Mouse (Mus musculus) lung, embryonic 16.5 days (tissue): ENCODE measurements around the gene Tmem200a. TPM values are rescaled to one million over a fixed set of nuclear protein-coding genes. Genes with fewer than 3 reads are reported as not detected.

Source experiments
- ATAC-seq: fragments of 200-750 bp; cut with Nextera tagmentation; 2 replicates; pipeline ENCODE4 v1.8.0; 2017; ENCODE audit warnings: low read depth, mild to moderate bottlenecking, moderate library complexity
- H3K27ac ChIP-seq: fragments of 300-500 bp; sonication (generic); 2 replicates; pipeline ENCODE4 v1.5.1; 2014; ENCODE audit warnings: mild to moderate bottlenecking, control low read depth, low read length
- H3K27me3 ChIP-seq: fragments of 300-500 bp; sonication (generic); 2 replicates; pipeline ENCODE4 v1.6.1; 2014; ENCODE audit warnings: low read depth, low read length, mixed read lengths; ENCODE audit not compliant: control insufficient read depth, insufficient read depth
- H3K36me3 ChIP-seq: fragments of 300-500 bp; sonication (generic); 2 replicates; pipeline ENCODE4 v1.6.1; 2014; ENCODE audit warnings: low read length; ENCODE audit not compliant: control insufficient read depth, insufficient read depth
- H3K4me1 ChIP-seq: fragments of 300-500 bp; sonication (generic); replicated peaks from 2 replicates; pipeline ENCODE4 v1.6.1; 2014; ENCODE audit warnings: low read length, mixed read lengths; ENCODE audit not compliant: control insufficient read depth, insufficient read depth
- H3K4me2 ChIP-seq: fragments of 300-500 bp; sonication (generic); 2 replicates; pipeline ENCODE4 v1.6.1; 2014; ENCODE audit warnings: low read depth, low read length, control low read depth
- H3K4me3 ChIP-seq: fragments of 300-500 bp; sonication (generic); 2 replicates; pipeline ENCODE4 v1.5.1; 2014; ENCODE audit warnings: mild to moderate bottlenecking, low read length, control low read depth
- H3K9ac ChIP-seq: fragments of 300-500 bp; sonication (generic); 2 replicates; pipeline ENCODE4 v1.6.1; 2014; ENCODE audit warnings: low read length, control low read depth
- H3K9me3 ChIP-seq: fragments of 300-500 bp; sonication (generic); 2 replicates; pipeline ENCODE4 v1.6.1; 2016; ENCODE audit warnings: low read length; ENCODE audit not compliant: control insufficient read depth
- WGBS: fragments of 180-500 bp; shearing (Covaris S2); extraction: QIAGEN DNeasy Blood & Tissue Kit; methylation state at CpG from one replicate; pipeline ENCODE4 v1.1.7; 2014; 5-methylcytosine and 5-hydroxymethylcytosine counted together
- polyA plus RNA-seq: library from polyadenylated mRNA; unstranded; fragments of >200 nt; fragmentation: Nextera tagmentation; extraction: Ambion mirVana; gene quantifications from 2 replicates; pipeline ENCODE4 v1.2.1, GENCODE M21; 2015

Gene Tmem200a
- polyA plus RNA-seq, 1 experiment from 2014 or later, result 3.3 TPM

- Histone ChIP-seq H3K4me3 (no peak overlapping the region), H3K27me3 (no peaks in the 10 kb centered on the region), H3K9me3 (no peaks in the 10 kb centered on the region), H3K36me3 (no peaks in the 10 kb centered on the region), H3K27ac (no peak overlapping the region), H3K9ac (no peak overlapping the region), H3K4me2 (no peak overlapping the region), H3K4me1 (no peaks in the 10 kb centered on the region)
- ATAC-seq, result no peak
- 88% methylated on average over 2 of the region's 2 CpGs for WGBS
Measured at GRCm38 (mm10) chr10:26000893-26001292, 78.0 kb downstream of the Tmem200a start.

- H3K4me1 ChIP-seq, result no peaks in the 10 kb centered on the region
- no peak overlapping the region for H3K4me3 ChIP-seq
- H3K4me2 ChIP-seq, result no peak overlapping the region
- 83% methylated on average over 5 of the region's 5 CpGs for WGBS
- no peaks in the 10 kb centered on the region for H3K36me3 ChIP-seq
- H3K27ac ChIP-seq, result no peak overlapping the region
- no peaks in the 10 kb centered on the region for H3K9me3 ChIP-seq
- no peaks in the 10 kb centered on the region for H3K27me3 ChIP-seq
- ATAC-seq, result no peak
- no peak overlapping the region for H3K9ac ChIP-seq
Measured at GRCm38 (mm10) chr10:25999291-25999930, 79.4 kb downstream of the Tmem200a start.

- H3K4me2 ChIP-seq, result no peak overlapping the region
- H3K4me3 ChIP-seq, result no peak overlapping the region
- no peaks in the 10 kb centered on the region for H3K27me3 ChIP-seq
- H3K9me3 ChIP-seq, result no peaks in the 10 kb centered on the region
- no peaks in the 10 kb centered on the region for H3K36me3 ChIP-seq
- WGBS, result 62% methylated on average over 2 of the region's 2 CpGs
- no peak for ATAC-seq
- H3K4me1 ChIP-seq, result no peaks in the 10 kb centered on the region
- no peak overlapping the region for H3K9ac ChIP-seq
- H3K27ac ChIP-seq, result no peak overlapping the region
Measured at GRCm38 (mm10) chr10:25984056-25984455, 94.8 kb downstream of the Tmem200a start.

GRCm38 (mm10) chr10:25982617-25983016 is 96.2 kb downstream of the Tmem200a start:
- Histone ChIP-seq H3K4me1 (no peaks in the 10 kb centered on the region), H3K4me3 (no peak overlapping the region), H3K27me3 (no peaks in the 10 kb centered on the region), H3K36me3 (no peaks in the 10 kb centered on the region), H3K4me2 (no peak overlapping the region), H3K9ac (no peak overlapping the region), H3K9me3 (no peaks in the 10 kb centered on the region), H3K27ac (no peak overlapping the region)
- WGBS, result 60% methylated on average over 1 of the region's 1 CpGs
- no peak for ATAC-seq

- Histone ChIP-seq H3K4me3 (no peak overlapping the region), H3K4me2 (no peak overlapping the region), H3K36me3 (no peaks in the 10 kb centered on the region), H3K4me1 (no peaks in the 10 kb centered on the region), H3K27ac (no peak overlapping the region), H3K27me3 (no peaks in the 10 kb centered on the region), H3K9me3 (no peaks in the 10 kb centered on the region), H3K9ac (no peak overlapping the region)
- no peak for ATAC-seq
- 19% methylated on average over 4 of the region's 4 CpGs for WGBS
Measured at GRCm38 (mm10) chr10:25962863-25963262, 116.0 kb downstream of the Tmem200a start.

GRCm38 (mm10) chr10:25961066-25961465 is 117.8 kb downstream of the Tmem200a start:
- H3K36me3 ChIP-seq, result no peaks in the 10 kb centered on the region
- H3K4me3 ChIP-seq, result no peak overlapping the region
- 71% methylated on average over 2 of the region's 2 CpGs for WGBS
- no peak overlapping the region for H3K27ac ChIP-seq
- no peaks in the 10 kb centered on the region for H3K9me3 ChIP-seq
- no peaks in the 10 kb centered on the region for H3K4me1 ChIP-seq
- H3K4me2 ChIP-seq, result no peak overlapping the region
- ATAC-seq, result no peak
- H3K9ac ChIP-seq, result no peak overlapping the region
- H3K27me3 ChIP-seq, result no peaks in the 10 kb centered on the region

GRCm38 (mm10) chr10:25958762-25959753 is 119.8 kb downstream of the Tmem200a start:
- WGBS, result 43% methylated on average over 3 of the region's 3 CpGs
- Histone ChIP-seq H3K27ac (no peak overlapping the region), H3K36me3 (no peaks in the 10 kb centered on the region), H3K4me3 (no peak overlapping the region), H3K27me3 (no peaks in the 10 kb centered on the region), H3K9me3 (no peaks in the 10 kb centered on the region), H3K4me1 (no peaks in the 10 kb centered on the region), H3K9ac (no peak overlapping the region), H3K4me2 (no peak overlapping the region)
- no peak for ATAC-seq

GRCm38 (mm10) chr10:25954641-25955228 is 124.1 kb downstream of the Tmem200a start:
- H3K4me2 ChIP-seq, result no peak overlapping the region
- H3K9ac ChIP-seq, result no peak overlapping the region
- H3K36me3 ChIP-seq, result no peaks in the 10 kb centered on the region
- H3K4me3 ChIP-seq, result no peak overlapping the region
- ATAC-seq, result no peak
- no peaks in the 10 kb centered on the region for H3K9me3 ChIP-seq
- H3K4me1 ChIP-seq, result no peaks in the 10 kb centered on the region
- no peaks in the 10 kb centered on the region for H3K27me3 ChIP-seq
- H3K27ac ChIP-seq, result no peak overlapping the region
- 65% methylated on average over 3 of the region's 3 CpGs for WGBS

- WGBS, result 44% methylated on average over 7 of the region's 7 CpGs
- no peaks in the 10 kb centered on the region for H3K27me3 ChIP-seq
- no peaks in the 10 kb centered on the region for H3K36me3 ChIP-seq
- H3K9ac ChIP-seq, result no peak overlapping the region
- no peaks in the 10 kb centered on the region for H3K9me3 ChIP-seq
- no peak overlapping the region for H3K27ac ChIP-seq
- H3K4me3 ChIP-seq, result no peak overlapping the region
- H3K4me2 ChIP-seq, result no peak overlapping the region
- ATAC-seq, result no peak
- no peaks in the 10 kb centered on the region for H3K4me1 ChIP-seq
Measured at GRCm38 (mm10) chr10:25952838-25953237, 126.0 kb downstream of the Tmem200a start.
